Mouse (Mus musculus): ENCODE results near the gene Ece1. TPM values are rescaled to one million over a fixed set of nuclear protein-coding genes. Genes with fewer than 3 reads are reported as not detected.

Gene Ece1
- polyA plus RNA-seq, 1 experiment from 2014 or later, result 25.1 TPM

DNA sequence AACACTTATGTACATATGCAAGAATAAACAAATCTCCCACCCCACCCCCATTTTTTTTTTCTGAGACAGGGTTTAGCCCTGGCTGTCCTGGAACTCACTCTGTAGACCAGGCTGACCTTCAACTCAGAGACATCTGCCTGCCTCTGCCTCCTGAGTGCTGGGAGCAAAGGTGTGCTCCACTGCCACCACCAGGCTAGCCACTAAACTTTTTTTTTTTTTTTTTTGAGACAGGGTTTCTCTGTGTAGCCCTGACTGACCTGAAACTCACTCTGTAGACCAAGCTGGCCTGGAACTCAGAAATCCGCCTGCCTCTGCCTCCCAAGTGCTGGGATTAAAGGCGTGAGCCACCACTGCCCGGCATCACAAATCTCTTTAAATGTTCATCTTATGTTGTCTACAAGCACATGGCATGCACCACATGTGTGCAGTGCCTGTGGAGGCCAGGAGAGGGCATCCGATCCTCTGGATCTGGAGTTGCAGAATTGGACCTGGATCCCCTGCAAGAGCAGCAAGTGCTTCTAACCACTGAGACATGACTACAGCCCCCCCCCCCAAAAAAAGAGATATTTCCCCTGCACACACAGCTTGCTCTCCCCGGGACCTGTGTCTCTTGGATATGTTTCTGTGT lies 48.5 kb downstream of the Ece1 start:
- Histone ChIP-seq H3K9me3 (ENCODE audit: control insufficient read depth, low read length) (no peaks in the 10 kb centered on the region), H3K4me2 (replicated peaks; ENCODE audit: low read depth, low read length) (no peak overlapping the region), H3K27me3 (ENCODE audit: control insufficient read depth, insufficient read depth, low read length) (no peaks in the 10 kb centered on the region), H3K9ac (ENCODE audit: low read depth, low read length) (no peak overlapping the region), H3K4me3 (ENCODE audit: low read depth, low read length) (no peak overlapping the region), H3K4me1 (replicated peaks; ENCODE audit: control insufficient read depth, insufficient read depth, low read length) (peaks cover 7% of the 10 kb centered on the region; the same call in 1 of the 2 replicates), H3K27ac (ENCODE audit: low read depth, low read length) (no peak overlapping the region), H3K36me3 (ENCODE audit: control insufficient read depth, insufficient read depth, low read length) (no peaks in the 10 kb centered on the region)
- DNase-seq (ENCODE audit: low spot score), result no peak
- ATAC-seq (ENCODE audit: low FRiP score), result no peak
- 93% methylated on average over 5 of the region's 5 CpGs for WGBS

DNA sequence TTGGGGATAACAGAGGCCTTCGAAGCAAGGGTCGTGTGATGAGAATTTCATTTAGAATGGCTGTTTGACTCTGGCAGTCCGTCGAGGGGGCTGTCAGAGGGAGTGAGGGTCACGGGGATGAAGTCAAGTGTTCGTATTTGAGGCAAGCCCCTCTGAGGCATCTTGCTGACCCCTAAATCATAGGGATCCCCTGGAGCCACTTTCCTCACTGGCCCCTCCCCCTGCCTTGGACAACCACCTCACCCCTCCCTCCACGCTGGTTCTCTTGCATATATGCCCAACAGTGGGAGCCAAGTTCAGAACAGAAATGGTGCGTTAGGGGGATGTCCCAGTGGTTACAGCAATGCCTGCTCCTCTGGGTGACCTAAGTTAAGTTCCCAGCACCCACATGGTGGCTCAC lies 49.6 kb downstream of the Ece1 start:
- Histone ChIP-seq H3K4me3 (ENCODE audit: low read depth, low read length) (no peak overlapping the region), H3K4me1 (replicated peaks; ENCODE audit: control insufficient read depth, insufficient read depth, low read length) (peaks cover 7% of the 10 kb centered on the region; the same call in 1 of the 2 replicates), H3K4me2 (replicated peaks; ENCODE audit: low read depth, low read length) (no peak overlapping the region), H3K27me3 (ENCODE audit: control insufficient read depth, insufficient read depth, low read length) (no peaks in the 10 kb centered on the region), H3K9ac (ENCODE audit: low read depth, low read length) (no peak overlapping the region), H3K9me3 (ENCODE audit: control insufficient read depth, low read length) (no peaks in the 10 kb centered on the region), H3K36me3 (ENCODE audit: control insufficient read depth, insufficient read depth, low read length) (no peaks in the 10 kb centered on the region), H3K27ac (ENCODE audit: low read depth, low read length) (no peak overlapping the region)
- ATAC-seq (ENCODE audit: low FRiP score), result no peak
- DNase-seq (ENCODE audit: low spot score), result no peak
- WGBS, result 92% methylated on average over 8 of the region's 8 CpGs

DNA sequence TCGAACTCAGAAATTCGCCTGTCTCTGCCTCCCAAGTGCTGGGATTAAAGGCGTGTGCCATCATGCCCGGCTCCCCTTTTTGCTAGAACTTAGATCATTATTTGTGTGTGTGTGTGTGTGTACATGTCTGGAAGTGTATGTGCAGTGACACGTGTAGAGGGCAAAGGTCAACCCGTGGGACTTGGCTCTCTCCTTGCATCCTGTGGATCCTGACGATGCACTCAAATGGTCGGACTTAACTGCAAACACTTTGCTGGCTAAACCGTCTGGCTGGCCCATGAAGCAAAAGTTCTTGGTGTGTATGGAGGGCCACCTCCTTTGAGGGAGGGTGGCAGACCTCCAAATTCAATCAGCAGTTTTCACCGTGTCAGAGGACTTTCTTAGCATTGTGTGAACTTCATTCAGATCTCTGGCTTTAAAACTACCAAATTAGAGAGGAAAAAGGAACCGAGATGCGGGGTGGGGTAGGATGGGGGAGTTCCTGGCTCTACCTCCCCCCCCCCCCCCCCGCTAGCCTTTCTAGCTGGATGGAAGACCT lies 50.8 kb downstream of the Ece1 start:
- 54% methylated on average over 12 of the region's 13 CpGs for WGBS
- ATAC-seq (ENCODE audit: low FRiP score), result no peak; the same call in 1 of the 2 replicates
- no peaks in the 10 kb centered on the region for H3K36me3 ChIP-seq (ENCODE audit: control insufficient read depth, insufficient read depth, low read length)
- no peaks in the 10 kb centered on the region for H3K9me3 ChIP-seq (ENCODE audit: control insufficient read depth, low read length)
- H3K9ac ChIP-seq (ENCODE audit: low read depth, low read length), result peak overlapping the region; percentile 49; the same call in 1 of the 2 replicates
- no peak overlapping the region; the same call in 1 of the 2 replicates for H3K4me3 ChIP-seq (ENCODE audit: low read depth, low read length)
- no peak for DNase-seq (ENCODE audit: low spot score)
- no peaks in the 10 kb centered on the region for H3K27me3 ChIP-seq (ENCODE audit: control insufficient read depth, insufficient read depth, low read length)
- H3K4me1 ChIP-seq (replicated peaks; ENCODE audit: control insufficient read depth, insufficient read depth, low read length), result peaks cover 7% of the 10 kb centered on the region; the same call in 1 of the 2 replicates
- peak overlapping the region; percentile 94 for H3K4me2 ChIP-seq (replicated peaks; ENCODE audit: low read depth, low read length)
- H3K27ac ChIP-seq (ENCODE audit: low read depth, low read length), result no peak overlapping the region

DNA sequence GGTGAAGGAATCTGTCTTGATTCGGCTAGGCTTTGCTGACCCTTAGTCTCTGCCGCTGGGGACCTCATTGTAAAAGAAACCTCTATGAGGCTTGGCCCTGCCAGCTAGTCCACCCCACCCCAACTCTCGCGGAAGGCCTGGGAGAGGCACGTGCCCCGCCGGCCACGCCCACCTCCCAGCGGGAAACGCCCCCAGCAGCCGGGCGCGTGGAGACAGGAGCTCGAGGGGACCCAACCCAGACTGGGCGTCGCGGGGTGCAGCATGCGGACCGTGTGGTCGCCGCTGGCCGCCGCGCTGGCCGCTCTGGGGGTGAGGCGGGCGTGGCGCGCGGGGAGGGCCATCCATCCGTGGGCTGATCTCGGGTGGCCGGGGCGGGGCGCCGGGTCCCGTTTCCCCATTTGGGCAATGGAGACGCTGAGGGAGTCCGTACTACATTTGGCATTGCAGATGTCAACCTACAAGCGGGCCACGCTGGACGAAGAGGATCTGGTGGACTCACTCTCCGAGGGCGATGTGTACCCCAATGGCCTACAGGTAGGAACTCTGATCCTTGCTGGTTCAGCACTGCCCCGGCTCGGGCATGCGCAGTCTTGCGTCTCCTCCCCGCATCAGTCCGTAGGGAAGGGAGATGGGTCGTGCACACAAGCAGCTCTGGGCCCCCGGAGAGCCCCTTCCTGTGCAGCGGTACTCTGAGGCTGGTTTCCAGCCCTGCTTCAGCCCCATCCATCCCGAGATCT lies 51.5 kb downstream of the Ece1 start:
- peak overlapping the region; percentile 94 for H3K4me2 ChIP-seq (replicated peaks; ENCODE audit: low read depth, low read length)
- no peaks in the 10 kb centered on the region for H3K27me3 ChIP-seq (ENCODE audit: control insufficient read depth, insufficient read depth, low read length)
- 2% methylated on average over 52 of the region's 54 CpGs for WGBS
- H3K9me3 ChIP-seq (ENCODE audit: control insufficient read depth, low read length), result no peaks in the 10 kb centered on the region
- peak overlapping the region; percentile 44 for H3K4me3 ChIP-seq (ENCODE audit: low read depth, low read length)
- DNase-seq (ENCODE audit: low spot score), result peak; percentile 81
- H3K27ac ChIP-seq (ENCODE audit: low read depth, low read length), result no peak overlapping the region
- peaks cover 7% of the 10 kb centered on the region; the same call in 1 of the 2 replicates for H3K4me1 ChIP-seq (replicated peaks; ENCODE audit: control insufficient read depth, insufficient read depth, low read length)
- peak overlapping the region; percentile 49 for H3K9ac ChIP-seq (ENCODE audit: low read depth, low read length)
- ATAC-seq (ENCODE audit: low FRiP score), result peak; percentile 75; the same call in 1 of the 2 replicates
- H3K36me3 ChIP-seq (ENCODE audit: control insufficient read depth, insufficient read depth, low read length), result no peaks in the 10 kb centered on the region

DNA sequence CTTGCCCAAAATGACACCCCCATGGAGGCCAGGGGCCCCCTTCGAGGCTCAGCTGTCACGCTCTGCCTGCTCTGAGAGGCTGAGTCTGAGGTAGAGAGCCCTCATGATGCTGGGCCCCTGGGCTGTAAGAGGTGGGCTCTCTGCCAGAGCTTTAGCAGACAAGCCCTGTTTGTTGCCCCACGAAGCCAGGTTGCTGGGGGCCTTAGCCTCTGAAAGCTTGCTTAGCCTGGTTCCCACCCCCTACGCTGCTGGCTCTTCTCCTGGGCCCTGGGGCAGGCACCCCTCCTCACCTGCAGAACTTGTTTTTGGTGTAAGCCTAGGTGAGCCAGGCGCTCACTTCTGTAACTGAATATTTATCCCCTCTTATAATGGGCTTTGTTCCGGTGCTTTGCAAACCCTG lies 55.6 kb downstream of the Ece1 start:
- Histone ChIP-seq H3K27me3 (ENCODE audit: control insufficient read depth, insufficient read depth, low read length) (no peaks in the 10 kb centered on the region), H3K27ac (ENCODE audit: low read depth, low read length) (no peak overlapping the region), H3K4me1 (replicated peaks; ENCODE audit: control insufficient read depth, insufficient read depth, low read length) (peaks cover 7% of the 10 kb centered on the region; the same call in 1 of the 2 replicates), H3K36me3 (ENCODE audit: control insufficient read depth, insufficient read depth, low read length) (no peaks in the 10 kb centered on the region), H3K9ac (ENCODE audit: low read depth, low read length) (no peak overlapping the region), H3K4me3 (ENCODE audit: low read depth, low read length) (no peak overlapping the region), H3K9me3 (ENCODE audit: control insufficient read depth, low read length) (no peaks in the 10 kb centered on the region), H3K4me2 (replicated peaks; ENCODE audit: low read depth, low read length) (no peak overlapping the region)
- 76% methylated on average over 6 of the region's 6 CpGs for WGBS
- DNase-seq (ENCODE audit: low spot score) (no peak), ATAC-seq (ENCODE audit: low FRiP score) (no peak)

DNA sequence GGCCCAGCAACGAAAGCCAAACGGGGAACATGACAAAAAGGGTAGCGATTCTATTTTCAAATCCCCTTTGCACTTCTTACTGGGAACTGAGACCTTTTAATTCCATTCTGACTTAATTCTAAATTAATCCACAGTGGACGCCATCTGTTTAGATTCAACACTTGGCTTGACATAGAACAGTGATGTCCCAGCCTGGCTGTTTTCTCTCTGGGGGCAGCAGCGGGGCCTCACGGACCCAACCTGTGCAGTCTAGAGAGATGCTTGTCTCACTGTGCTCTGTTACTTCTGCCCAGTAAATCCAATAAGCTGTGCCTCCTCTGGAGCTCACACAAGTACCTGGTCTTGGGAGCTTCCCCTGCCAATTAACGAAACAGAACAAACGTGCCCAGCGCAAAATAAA lies 56.5 kb downstream of the Ece1 start:
- H3K9ac ChIP-seq (ENCODE audit: low read depth, low read length), result no peak overlapping the region
- H3K36me3 ChIP-seq (ENCODE audit: control insufficient read depth, insufficient read depth, low read length), result no peaks in the 10 kb centered on the region
- H3K27ac ChIP-seq (ENCODE audit: low read depth, low read length), result no peak overlapping the region
- no peaks in the 10 kb centered on the region for H3K27me3 ChIP-seq (ENCODE audit: control insufficient read depth, insufficient read depth, low read length)
- no peak overlapping the region for H3K4me2 ChIP-seq (replicated peaks; ENCODE audit: low read depth, low read length)
- H3K4me1 ChIP-seq (replicated peaks; ENCODE audit: control insufficient read depth, insufficient read depth, low read length), result peaks cover 4% of the 10 kb centered on the region; the same call in 1 of the 2 replicates
- ATAC-seq (ENCODE audit: low FRiP score) (no peak), DNase-seq (ENCODE audit: low spot score) (no peak)
- no peaks in the 10 kb centered on the region for H3K9me3 ChIP-seq (ENCODE audit: control insufficient read depth, low read length)
- 76% methylated on average over 9 of the region's 9 CpGs for WGBS
- no peak overlapping the region for H3K4me3 ChIP-seq (ENCODE audit: low read depth, low read length)

DNA sequence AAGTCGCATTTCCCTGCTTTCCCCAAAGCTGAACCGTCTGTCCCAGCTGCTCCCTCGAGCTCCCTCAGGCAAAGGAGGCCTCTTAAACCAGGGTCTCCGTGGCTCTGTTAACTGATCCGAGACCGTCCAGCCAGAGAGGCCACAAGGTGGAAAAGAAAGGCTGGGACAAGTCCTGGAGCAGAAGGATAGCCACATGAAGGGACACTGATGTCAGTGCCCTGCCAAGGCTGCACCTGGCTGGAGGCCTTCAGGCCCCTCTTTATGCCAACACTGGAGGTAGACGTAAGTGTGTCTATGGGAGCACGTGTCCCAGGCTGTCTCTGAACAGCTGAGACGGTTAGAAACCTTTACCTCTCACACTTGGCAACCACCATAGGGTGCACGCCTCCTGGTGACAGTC lies 57.1 kb downstream of the Ece1 start:
- Histone ChIP-seq H3K4me3 (ENCODE audit: low read depth, low read length) (no peak overlapping the region), H3K4me2 (replicated peaks; ENCODE audit: low read depth, low read length) (no peak overlapping the region), H3K27me3 (ENCODE audit: control insufficient read depth, insufficient read depth, low read length) (no peaks in the 10 kb centered on the region), H3K27ac (ENCODE audit: low read depth, low read length) (no peak overlapping the region), H3K9ac (ENCODE audit: low read depth, low read length) (no peak overlapping the region), H3K36me3 (ENCODE audit: control insufficient read depth, insufficient read depth, low read length) (no peaks in the 10 kb centered on the region), H3K9me3 (ENCODE audit: control insufficient read depth, low read length) (no peaks in the 10 kb centered on the region), H3K4me1 (replicated peaks; ENCODE audit: control insufficient read depth, insufficient read depth, low read length) (no peaks in the 10 kb centered on the region)
- DNase-seq (ENCODE audit: low spot score) (no peak), ATAC-seq (ENCODE audit: low FRiP score) (no peak)
- 65% methylated on average over 10 of the region's 10 CpGs for WGBS

DNA sequence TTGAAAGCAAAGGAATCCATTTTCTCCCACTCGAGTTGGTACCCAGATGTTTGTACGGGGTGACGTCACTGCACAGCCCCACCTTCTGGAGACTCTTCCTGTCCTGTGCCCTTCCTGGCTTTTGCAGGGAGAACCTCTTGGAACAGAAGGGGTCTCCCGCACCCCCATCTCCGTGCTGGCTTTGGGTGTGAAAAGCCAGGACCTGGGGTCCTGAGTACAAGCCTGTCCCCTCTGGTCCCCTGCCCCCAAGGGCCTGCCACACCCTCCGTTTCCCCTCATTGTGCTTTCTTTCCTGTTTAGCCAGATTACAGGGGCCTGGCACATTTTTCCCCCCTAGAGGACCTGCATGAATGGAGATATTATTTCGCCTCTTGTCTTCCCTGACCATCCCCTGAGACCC lies 58.0 kb downstream of the Ece1 start:
- Histone ChIP-seq H3K4me3 (ENCODE audit: low read depth, low read length) (no peak overlapping the region), H3K4me2 (replicated peaks; ENCODE audit: low read depth, low read length) (no peak overlapping the region), H3K4me1 (replicated peaks; ENCODE audit: control insufficient read depth, insufficient read depth, low read length) (no peaks in the 10 kb centered on the region), H3K36me3 (ENCODE audit: control insufficient read depth, insufficient read depth, low read length) (no peaks in the 10 kb centered on the region), H3K9me3 (ENCODE audit: control insufficient read depth, low read length) (no peaks in the 10 kb centered on the region), H3K27me3 (ENCODE audit: control insufficient read depth, insufficient read depth, low read length) (no peaks in the 10 kb centered on the region), H3K9ac (ENCODE audit: low read depth, low read length) (no peak overlapping the region), H3K27ac (ENCODE audit: low read depth, low read length) (peak overlapping the region; percentile 51; the same call in 1 of the 2 replicates)
- WGBS, result 52% methylated on average over 7 of the region's 7 CpGs
- DNase-seq (ENCODE audit: low spot score), result no peak
- no peak for ATAC-seq (ENCODE audit: low FRiP score)

Measured in hindbrain, embryonic 11.5 days (tissue).